12 mouse cellular contexts compared by ENCODE assay signal in the genomic region with DNA sequence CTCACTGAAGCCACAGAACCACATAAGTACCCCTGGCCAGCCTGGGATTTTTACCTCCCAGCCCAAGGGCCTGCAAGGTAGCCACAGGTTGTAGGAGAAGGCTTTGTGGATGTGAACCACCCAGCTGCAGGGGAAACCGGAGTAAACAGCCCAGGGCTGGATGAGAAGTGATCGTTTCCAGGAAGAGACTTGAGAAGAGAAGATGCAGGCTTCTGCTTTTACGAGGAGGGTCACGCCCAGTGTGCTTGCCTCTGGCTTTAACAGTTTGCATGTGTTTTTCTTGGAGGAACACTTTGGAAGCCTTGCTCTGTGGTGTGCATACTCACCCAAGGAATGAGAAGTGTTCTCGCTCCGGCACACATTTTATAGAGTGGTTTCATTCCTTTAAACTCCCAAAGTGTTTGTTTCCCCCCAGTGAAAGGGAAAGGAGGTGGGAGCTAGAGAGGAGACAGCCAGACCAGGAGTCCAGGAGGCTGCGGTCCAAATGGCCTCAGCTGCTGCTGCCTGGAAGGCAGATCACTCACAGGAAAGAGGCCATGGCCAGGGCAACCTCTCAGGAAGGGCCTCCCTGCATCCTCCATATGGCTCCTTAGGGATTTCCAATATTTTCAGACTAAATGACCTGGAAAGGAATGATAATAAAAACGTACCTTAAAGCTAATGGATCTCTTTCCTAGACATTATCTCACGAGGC.
A peak's percentile ranks its signal among the peaks of the same experiment; 100 is the strongest.
DNase-seq lines count a peak whose midpoint lies in the region; ATAC-seq and TF ChIP-seq lines count a peak whose summit lies in the region.
"Had no signal": no experiment of that assay in that cellular context is flagged by ENCODE, and none has a peak within 500 bp of the region (broad histone marks: within the 10 kb centered on the region; RNA-seq: fewer than 3 reads in every experiment).

No protein-coding gene starts in this region.

- WGBS in lung, embryonic 16.5 days, result 41% methylated on average over 9 of the region's 9 CpGs
- WGBS in embryonic facial prominence, embryonic 11.5 days, result 41% methylated on average over 9 of the region's 9 CpGs
- WGBS in heart, postnatal 0 days, result 55% methylated on average over 9 of the region's 9 CpGs
- WGBS in hindbrain, embryonic 11.5 days, result 74% methylated on average over 9 of the region's 9 CpGs

- no peaks in the 10 kb centered on the region for H3K9me3 ChIP-seq in lung, embryonic 16.5 days (ENCODE audit: control insufficient read depth, low read length)
- no peaks in the 10 kb centered on the region for H3K9me3 ChIP-seq in embryonic facial prominence, embryonic 11.5 days (replicated peaks; ENCODE audit: control insufficient read depth, low read length)
- no peaks in the 10 kb centered on the region for H3K9me3 ChIP-seq in heart, postnatal 0 days (replicated peaks; ENCODE audit: control insufficient read depth, low read length)
- no peaks in the 10 kb centered on the region for H3K9me3 ChIP-seq in hindbrain, embryonic 11.5 days (ENCODE audit: control insufficient read depth, low read length)
- H3K9me3 ChIP-seq: forebrain, embryonic 10.5 days; neural tube, embryonic 12.5 days had no signal

- no peaks in the 10 kb centered on the region for H3K36me3 ChIP-seq in lung, embryonic 16.5 days (ENCODE audit: control insufficient read depth, insufficient read depth, low read length)
- H3K36me3 ChIP-seq in embryonic facial prominence, embryonic 11.5 days (replicated peaks; ENCODE audit: control insufficient read depth, insufficient read depth, low read depth, low read length), result no peaks in the 10 kb centered on the region
- no peaks in the 10 kb centered on the region for H3K36me3 ChIP-seq in heart, postnatal 0 days (replicated peaks; ENCODE audit: control insufficient read depth, insufficient read depth, low read length)
- no peaks in the 10 kb centered on the region for H3K36me3 ChIP-seq in hindbrain, embryonic 11.5 days (ENCODE audit: control insufficient read depth, insufficient read depth, low read length)
- H3K36me3 ChIP-seq: forebrain, embryonic 10.5 days; neural tube, embryonic 12.5 days had no signal

- H3K4me2 ChIP-seq in lung, embryonic 16.5 days (ENCODE audit: low read depth, low read length), result no peak overlapping the region
- no peak overlapping the region for H3K4me2 ChIP-seq in embryonic facial prominence, embryonic 11.5 days (ENCODE audit: low read depth, low read length)
- H3K4me2 ChIP-seq in heart, postnatal 0 days (ENCODE audit: low read depth, low read length), result no peak overlapping the region
- no peak overlapping the region for H3K4me2 ChIP-seq in hindbrain, embryonic 11.5 days (replicated peaks; ENCODE audit: low read depth, low read length)
- H3K4me2 ChIP-seq: neural tube, embryonic 12.5 days had no signal

- no peak for DNase-seq in lung, postnatal 4 days
- DNase-seq in embryonic facial prominence, embryonic 11.5 days (ENCODE audit: low spot score), result peak; percentile 23
- no peak for DNase-seq in heart, postnatal 0 days (ENCODE audit: low spot score)
- peak; percentile 44 for DNase-seq in mesoderm, embryonic 11.5 days (ENCODE audit: low read depth, low spot score)
- DNase-seq in thymus, postnatal 36 days, result no peak
- no peak for DNase-seq in frontal cortex, postnatal 36 days (ENCODE audit: low spot score in 2 of 2)
- DNase-seq in hindbrain, embryonic 11.5 days (ENCODE audit: low spot score), result no peak
- DNase-seq: lung, adult 2 months had no signal

- TF ChIP-seq CTCF in heart, postnatal 0 days (IDR thresholded peaks at IDR 0.05; ENCODE audit: low read depth), result no peak

- H3K4me1 ChIP-seq in lung, embryonic 16.5 days (replicated peaks; ENCODE audit: control insufficient read depth, insufficient read depth, low read length), result peaks cover 2% of the 10 kb centered on the region; the same call in 1 of the 2 replicates
- H3K4me1 ChIP-seq in embryonic facial prominence, embryonic 11.5 days (ENCODE audit: control insufficient read depth, insufficient read depth, low read length), result 0 out of 2 replicates have a peak, but pooled peaks cover 2% of the 10 kb centered on the region
- no peaks in the 10 kb centered on the region for H3K4me1 ChIP-seq in heart, postnatal 0 days (ENCODE audit: control insufficient read depth, insufficient read depth)
- H3K4me1 ChIP-seq in hindbrain, embryonic 11.5 days (replicated peaks; ENCODE audit: control insufficient read depth, insufficient read depth, low read length), result no peaks in the 10 kb centered on the region
- H3K4me1 ChIP-seq: neural tube, embryonic 12.5 days had no signal

- no peak for TF ChIP-seq EP300 in heart, postnatal 0 days (IDR thresholded peaks at IDR 0.05; ENCODE audit: low read depth)

- 0 out of 2 replicates have a peak, but pooled peaks have one; percentile 15 for ATAC-seq in lung, embryonic 16.5 days (ENCODE audit: low read depth)
- no peak for ATAC-seq in embryonic facial prominence, embryonic 11.5 days (replicated peaks; ENCODE audit: insufficient number of reproducible peaks, low FRiP score, low TSS enrichment, low read depth)
- 0 out of 2 replicates have a peak, but pooled peaks have one; percentile 33 for ATAC-seq in heart, postnatal 0 days (ENCODE audit: insufficient read depth, low read depth)
- ATAC-seq in hindbrain, embryonic 11.5 days (ENCODE audit: low FRiP score), result no peak
- ATAC-seq: hindbrain, postnatal 0 days had no signal

- H3K4me3 ChIP-seq in lung, embryonic 16.5 days (ENCODE audit: low read length), result no peak overlapping the region
- no peak overlapping the region for H3K4me3 ChIP-seq in embryonic facial prominence, embryonic 11.5 days (ENCODE audit: low read depth, low read length)
- no peak overlapping the region for H3K4me3 ChIP-seq in heart, postnatal 0 days (ENCODE audit: low read depth, low read length)
- no peak overlapping the region for H3K4me3 ChIP-seq in hindbrain, embryonic 11.5 days (ENCODE audit: low read depth, low read length)
- H3K4me3 ChIP-seq: forebrain, embryonic 10.5 days; neural tube, embryonic 12.5 days had no signal

- no peaks in the 10 kb centered on the region for H3K27me3 ChIP-seq in lung, embryonic 16.5 days (ENCODE audit: control insufficient read depth, insufficient read depth, low read depth, low read length)
- H3K27me3 ChIP-seq in embryonic facial prominence, embryonic 11.5 days (ENCODE audit: control insufficient read depth, insufficient read depth, low read length), result no peaks in the 10 kb centered on the region
- H3K27me3 ChIP-seq in heart, postnatal 0 days (ENCODE audit: control insufficient read depth, insufficient read depth, low read length), result no peaks in the 10 kb centered on the region
- no peaks in the 10 kb centered on the region for H3K27me3 ChIP-seq in hindbrain, embryonic 11.5 days (ENCODE audit: control insufficient read depth, insufficient read depth, low read length)
- H3K27me3 ChIP-seq: neural tube, embryonic 12.5 days had no signal

- no peak overlapping the region for H3K9ac ChIP-seq in lung, embryonic 16.5 days (ENCODE audit: low read length)
- no peak overlapping the region for H3K9ac ChIP-seq in embryonic facial prominence, embryonic 11.5 days (replicated peaks; ENCODE audit: low read length)
- H3K9ac ChIP-seq in heart, postnatal 0 days (replicated peaks; ENCODE audit: low read depth, low read length), result no peak overlapping the region
- no peak overlapping the region for H3K9ac ChIP-seq in hindbrain, embryonic 11.5 days (ENCODE audit: low read depth, low read length)
- H3K9ac ChIP-seq: neural tube, embryonic 12.5 days had no signal

- no peak overlapping the region for H3K27ac ChIP-seq in lung, embryonic 16.5 days (ENCODE audit: low read length)
- no peak overlapping the region for H3K27ac ChIP-seq in embryonic facial prominence, embryonic 11.5 days (replicated peaks; ENCODE audit: low read depth, low read length)
- no peak overlapping the region for H3K27ac ChIP-seq in heart, postnatal 0 days (ENCODE audit: low read depth)
- H3K27ac ChIP-seq in hindbrain, embryonic 11.5 days (ENCODE audit: low read depth, low read length), result no peak overlapping the region
- H3K27ac ChIP-seq: forebrain, embryonic 10.5 days; hindbrain, postnatal 0 days; neural tube, embryonic 12.5 days had no signal

Comparison
In these comparisons a context has a peak if more than half of its experiments do, and no peak if none do; other contexts are left out.
1. ATAC-seq: peak in lung, embryonic 16.5 days (single experiment) and heart, postnatal 0 days (single experiment); none in embryonic facial prominence, embryonic 11.5 days (single experiment) and hindbrain, embryonic 11.5 days (single experiment).
2. DNase-seq: peak in embryonic facial prominence, embryonic 11.5 days (single experiment) and mesoderm, embryonic 11.5 days (single experiment); none in lung, postnatal 4 days (0 of 2), heart, postnatal 0 days (single experiment), thymus, postnatal 36 days (0 of 2), frontal cortex, postnatal 36 days (0 of 2) and hindbrain, embryonic 11.5 days (single experiment).